Mouse (Mus musculus) forebrain, embryonic 10.5 days (tissue): Measurements from ENCODE around the gene Ovch2. TPM values are rescaled to one million over a fixed set of nuclear protein-coding genes. Genes with fewer than 3 reads are reported as not detected.

Experiments used
- DNase-seq: peaks from one replicate; pipeline ENCODE4 v3.0.0-alpha.2; 2017; ENCODE audit warnings: low spot score; ENCODE audit errors: extremely low spot score
- H3K27ac ChIP-seq: fragments of 300-500 bp; sonication (generic); 2 replicates; pipeline ENCODE4 v1.5.1; 2016; ENCODE audit warnings: mild to moderate bottlenecking
- H3K27me3 ChIP-seq: fragments of 300-500 bp; sonication (generic); 2 replicates; pipeline ENCODE4 v1.6.1; 2016; ENCODE audit warnings: mild to moderate bottlenecking; ENCODE audit not compliant: poor library complexity, severe bottlenecking
- H3K36me3 ChIP-seq: fragments of 300-500 bp; sonication (generic); replicated peaks from 2 replicates; pipeline ENCODE4 v1.6.1; 2016; ENCODE audit warnings: mild to moderate bottlenecking, moderate library complexity
- H3K4me1 ChIP-seq: fragments of 300-500 bp; sonication (generic); 2 replicates; pipeline ENCODE4 v1.6.1; 2016
- H3K4me3 ChIP-seq: fragments of 300-500 bp; sonication (generic); 2 replicates; pipeline ENCODE4 v1.5.1; 2016; ENCODE audit warnings: mild to moderate bottlenecking, moderate library complexity
- H3K9me3 ChIP-seq: fragments of 300-500 bp; sonication (generic); 2 replicates; pipeline ENCODE4 v1.6.1; 2016; ENCODE audit warnings: mild to moderate bottlenecking, moderate library complexity
- WGBS: fragments of 180-500 bp; shearing (Covaris S2); methylation state at CpG from one replicate; pipeline ENCODE4 v1.1.7; 2016; 5-methylcytosine and 5-hydroxymethylcytosine counted together
- polyA plus RNA-seq: library from polyadenylated mRNA; unstranded; fragments of >200 nt; fragmentation: Nextera tagmentation; extraction: Ambion mirVana; gene quantifications from 2 replicates; pipeline ENCODE4 v1.2.1, GENCODE M21; 2016

Ovch2 gene
- polyA plus RNA-seq, 1 experiment from 2014 or later = not detected

DNA sequence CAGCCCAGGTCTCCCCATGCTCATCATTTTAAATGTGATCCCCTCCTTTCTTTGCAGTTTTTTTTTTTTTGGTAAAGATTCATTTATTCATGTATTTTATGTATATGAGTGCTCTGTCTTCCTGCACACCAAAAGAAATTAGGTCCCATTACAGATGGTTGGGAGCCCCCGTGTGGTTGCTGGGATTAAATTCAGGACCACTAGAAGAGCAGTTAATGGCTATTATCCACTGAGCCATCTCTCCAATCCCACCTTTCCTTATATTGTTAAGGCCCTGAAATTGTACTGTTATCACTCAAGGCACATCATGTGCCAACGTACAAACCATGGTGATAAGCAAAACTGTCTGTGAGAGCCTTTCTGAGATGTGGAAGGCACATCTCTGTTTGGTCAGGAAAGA lies 62.3 kb downstream of the Ovch2 start:
- no peak for DNase-seq
- peaks cover 11% of the 10 kb centered on the region for H3K36me3 ChIP-seq
- WGBS = 56% methylated on average over 2 of the region's 2 CpGs
- H3K27ac ChIP-seq = no peak overlapping the region
- no peaks in the 10 kb centered on the region for H3K27me3 ChIP-seq
- H3K4me3 ChIP-seq = no peak overlapping the region
- no peaks in the 10 kb centered on the region; the same call in 1 of the 2 replicates for H3K9me3 ChIP-seq
- no peaks in the 10 kb centered on the region for H3K4me1 ChIP-seq

DNA sequence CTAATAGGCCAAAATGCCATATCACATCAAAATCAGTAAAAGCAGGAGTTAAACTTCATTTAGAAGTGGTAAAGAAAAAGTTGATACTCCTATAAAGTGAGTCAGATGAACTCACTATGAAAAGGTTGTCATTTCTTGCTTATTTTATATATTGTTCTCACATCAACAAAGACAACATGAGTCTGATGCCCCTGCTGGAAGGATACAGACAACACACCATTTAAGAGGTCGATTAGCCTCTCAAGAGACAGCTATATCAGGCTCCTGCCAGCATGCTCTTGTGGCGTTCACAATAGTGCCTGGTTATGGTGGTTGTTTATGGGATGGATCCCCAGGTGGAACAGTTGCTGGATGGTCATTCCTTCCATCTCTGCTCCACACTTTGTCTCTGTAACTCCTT lies 67.8 kb downstream of the Ovch2 start:
- Histone ChIP-seq H3K4me3 (no peak overlapping the region), H3K36me3 (peaks cover 16% of the 10 kb centered on the region; the same call in 1 of the 2 replicates)
- no peak for DNase-seq

More for the DNA sequence above, 67.8 kb downstream of the Ovch2 start:
- Histone ChIP-seq H3K4me1 (no peaks in the 10 kb centered on the region), H3K27me3 (no peaks in the 10 kb centered on the region), H3K27ac (no peak overlapping the region), H3K9me3 (no peaks in the 10 kb centered on the region)
- 75% methylated on average over 2 of the region's 2 CpGs for WGBS

Other genes with a start within 250 kb of the Ovch2 start
- gene Olfml1, start 233.8 kb downstream of the Ovch2 start, polyA plus RNA-seq = 6.3 and 6.5 TPM in 2 replicates
- 8.7 and 9.3 TPM in 2 replicates for gene Ppfibp2, start 206.0 kb downstream of the Ovch2 start, polyA plus RNA-seq
- gene 5330417H12Rik, start 176.0 kb downstream of the Ovch2 start, polyA plus RNA-seq = not detected in 2 replicates
- 0.25 and 0.29 TPM in 2 replicates for gene Cyb5r2, start 43.2 kb downstream of the Ovch2 start, polyA plus RNA-seq
- not detected in 2 replicates for gene Olfr467, start 11.1 kb upstream of the Ovch2 start, polyA plus RNA-seq
- not detected in 2 replicates for gene Olfr469, start 24.3 kb upstream of the Ovch2 start, polyA plus RNA-seq
- gene Olfr470, start 46.3 kb upstream of the Ovch2 start, polyA plus RNA-seq = not detected in 2 replicates
- not detected in 2 replicates for gene Olfr472, start 96.7 kb upstream of the Ovch2 start, polyA plus RNA-seq
- not detected in 2 replicates for gene Olfr473, start 129.2 kb upstream of the Ovch2 start, polyA plus RNA-seq
- not detected in 2 replicates for gene Olfr474, start 153.4 kb upstream of the Ovch2 start, polyA plus RNA-seq
- not detected in 2 replicates for gene Olfr476, start 163.6 kb upstream of the Ovch2 start, polyA plus RNA-seq
- gene Olfr477, start 185.5 kb upstream of the Ovch2 start, polyA plus RNA-seq = not detected in 2 replicates
- gene Olfr478, start 232.8 kb upstream of the Ovch2 start, polyA plus RNA-seq = not detected in 2 replicates
- gene Olfr479, start 249.5 kb upstream of the Ovch2 start, polyA plus RNA-seq = not detected in 2 replicates